Mouse (Mus musculus) ES-Bruce4 (cell line): Measurements from ENCODE around the gene Bsdc1. TPM values are rescaled to one million over a fixed set of nuclear protein-coding genes. Genes with fewer than 3 reads are reported as not detected.
A peak's percentile ranks its signal among the peaks of the same experiment; 100 is the strongest.

Experiments
- H3K27ac ChIP-seq: 2 replicates; pipeline ENCODE4 v1.5.1; 2012; ENCODE audit warnings: low read length, inconsistent platforms; ENCODE audit not compliant: insufficient read depth
- H3K27me3 ChIP-seq: 2 replicates; pipeline ENCODE4 v1.6.1; 2012; ENCODE audit warnings: mild to moderate bottlenecking, low read length, inconsistent platforms; ENCODE audit not compliant: control insufficient read depth, poor library complexity, insufficient read depth, severe bottlenecking
- H3K36me3 ChIP-seq: 2 replicates; pipeline ENCODE4 v1.6.1; 2012; ENCODE audit warnings: inconsistent platforms, mild to moderate bottlenecking, low read length, moderate library complexity; ENCODE audit not compliant: control insufficient read depth, poor library complexity, insufficient read depth, severe bottlenecking
- H3K4me1 ChIP-seq: one replicate; pipeline ENCODE4 v1.8.1; 2011; ENCODE audit warnings: low read length; ENCODE audit not compliant: control insufficient read depth, insufficient read depth
- H3K4me3 ChIP-seq: 2 replicates; pipeline ENCODE4 v1.5.1; 2011; ENCODE audit warnings: low read depth, mild to moderate bottlenecking, low read length
- H3K9ac ChIP-seq: 2 replicates; pipeline ENCODE4 v1.6.1; 2012; ENCODE audit warnings: low read depth, mild to moderate bottlenecking, inconsistent platforms; ENCODE audit not compliant: poor library complexity, severe bottlenecking
- H3K9me3 ChIP-seq: replicated peaks from 2 replicates; pipeline ENCODE4 v1.6.1; 2012; ENCODE audit warnings: mild to moderate bottlenecking, low read length, inconsistent platforms; ENCODE audit not compliant: control insufficient read depth, poor library complexity, insufficient read depth, severe bottlenecking
- CTCF ChIP-seq: IDR thresholded peaks from one replicate; pipeline ENCODE4 v1.8.1; 2011; ENCODE audit warnings: low read depth, low read length
- EP300 ChIP-seq: IDR thresholded peaks from 2 replicates; pipeline ENCODE4 v1.6.1; 2011; ENCODE audit warnings: low read depth, low read length; ENCODE audit not compliant: insufficient read depth
- POLR2A ChIP-seq: IDR thresholded peaks from one replicate; pipeline ENCODE4 v1.8.1; 2011; ENCODE audit warnings: low read length; ENCODE audit not compliant: insufficient read depth
- polyA plus RNA-seq: library from polyadenylated mRNA; stranded (reverse); fragments of >200 nt; gene quantifications from 2 replicates; pipeline ENCODE4 v1.2.4, GENCODE M21; 2011; ENCODE audit warnings: low read depth; ENCODE audit not compliant: missing spikeins, insufficient read depth, insufficient read length

The Bsdc1 gene
- polyA plus RNA-seq, 1 experiment: 31.6 TPM

DNA sequence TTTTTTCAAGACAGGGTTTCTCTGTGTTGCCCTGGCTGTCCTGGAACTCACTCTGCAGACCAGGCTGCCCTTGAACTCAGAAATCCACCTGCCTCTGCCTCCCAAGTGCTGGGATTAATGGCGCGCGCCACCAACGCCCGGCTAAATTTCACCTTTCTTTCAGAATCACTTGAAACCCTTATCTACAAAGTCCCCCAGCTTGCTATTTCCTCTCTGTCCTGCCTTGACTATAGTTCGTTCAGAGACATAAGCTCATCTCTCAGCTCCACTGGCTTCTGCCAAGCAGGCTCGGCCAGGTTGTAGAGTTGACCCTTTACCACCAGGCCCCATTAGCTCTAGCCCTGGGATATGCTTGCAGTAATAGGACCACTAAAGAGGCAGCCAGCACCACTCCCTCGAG, 14.0 kb upstream of the Bsdc1 start:
- no peak overlapping the region for H3K9ac ChIP-seq
- H3K27me3 ChIP-seq: no peaks in the 10 kb centered on the region
- H3K9me3 ChIP-seq: no peaks in the 10 kb centered on the region
- no peak overlapping the region for H3K27ac ChIP-seq
- H3K4me1 ChIP-seq: no peaks in the 10 kb centered on the region
- no peaks in the 10 kb centered on the region for H3K36me3 ChIP-seq
- H3K4me3 ChIP-seq: no peak overlapping the region
- TF ChIP-seq CTCF (no peak), POLR2A (no peak), EP300 (no peak)

DNA sequence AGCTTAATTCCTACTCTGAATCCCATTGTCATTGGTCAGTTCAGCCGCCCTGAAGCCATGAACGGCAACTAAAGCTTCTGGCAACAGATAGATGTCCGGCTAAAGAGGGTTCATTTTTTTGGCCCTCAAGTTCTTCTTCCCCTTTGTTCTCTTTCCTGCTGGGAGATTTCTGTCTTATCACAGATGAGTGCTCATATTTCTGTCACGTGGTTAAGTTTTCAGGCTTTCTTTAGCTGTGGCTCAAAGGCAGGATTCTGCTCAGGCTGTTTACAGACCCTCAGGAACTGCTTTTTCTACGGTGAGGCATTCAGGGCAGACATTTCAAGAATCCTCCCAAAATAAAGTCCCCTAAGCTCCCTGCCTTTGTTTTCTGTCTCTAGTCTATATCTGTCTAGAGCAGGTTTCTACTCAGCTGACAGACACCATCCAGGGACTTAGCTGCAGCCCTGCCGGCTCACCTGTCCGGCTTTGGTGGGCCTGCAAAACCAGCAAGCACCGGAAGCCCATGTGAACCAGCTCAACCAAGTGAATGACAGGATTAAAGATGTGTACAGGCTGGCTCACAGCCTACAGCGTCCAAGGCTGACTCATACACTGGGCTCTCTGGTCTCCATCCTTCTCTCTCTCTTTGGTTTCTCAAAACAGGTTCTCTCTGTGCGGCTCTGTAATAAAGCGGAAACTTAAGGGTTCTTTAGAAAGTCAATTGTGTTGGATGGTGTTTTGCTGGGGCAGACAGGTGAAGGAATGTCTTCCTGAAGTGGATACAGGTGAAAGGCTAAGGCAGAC, 13.4 kb upstream of the Bsdc1 start:
- Histone ChIP-seq H3K4me3 (no peak overlapping the region), H3K36me3 (no peaks in the 10 kb centered on the region), H3K9me3 (no peaks in the 10 kb centered on the region), H3K27ac (no peak overlapping the region), H3K9ac (no peak overlapping the region), H3K27me3 (no peaks in the 10 kb centered on the region), H3K4me1 (no peaks in the 10 kb centered on the region)
- TF ChIP-seq EP300: no peak
- TF ChIP-seq CTCF: no peak
- TF ChIP-seq POLR2A: no peak

DNA sequence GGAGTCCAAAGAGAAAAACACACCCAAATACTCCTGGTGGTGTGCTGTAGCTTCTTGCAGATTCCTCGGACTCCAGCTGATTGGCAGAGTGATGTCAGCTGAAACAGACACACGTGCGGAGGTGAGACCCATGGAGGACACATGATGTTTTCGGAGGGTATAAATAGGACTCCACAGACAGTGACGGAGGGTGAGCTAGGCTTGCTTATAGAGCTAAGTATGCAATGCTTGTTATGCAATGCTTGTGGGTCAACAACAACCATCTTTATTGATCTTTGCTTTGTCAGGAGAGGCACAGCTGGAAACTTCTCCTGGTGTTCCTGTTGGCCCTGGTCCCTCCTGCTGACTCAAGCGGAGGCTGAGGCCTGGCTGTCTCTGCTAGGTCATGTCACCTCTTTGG, 12.7 kb upstream of the Bsdc1 start:
- Histone ChIP-seq H3K4me1 (no peaks in the 10 kb centered on the region), H3K9ac (no peak overlapping the region), H3K27ac (no peak overlapping the region), H3K27me3 (no peaks in the 10 kb centered on the region), H3K36me3 (no peaks in the 10 kb centered on the region), H3K9me3 (no peaks in the 10 kb centered on the region), H3K4me3 (no peak overlapping the region)
- TF ChIP-seq EP300: no peak
- TF ChIP-seq POLR2A: no peak
- no peak for TF ChIP-seq CTCF

DNA sequence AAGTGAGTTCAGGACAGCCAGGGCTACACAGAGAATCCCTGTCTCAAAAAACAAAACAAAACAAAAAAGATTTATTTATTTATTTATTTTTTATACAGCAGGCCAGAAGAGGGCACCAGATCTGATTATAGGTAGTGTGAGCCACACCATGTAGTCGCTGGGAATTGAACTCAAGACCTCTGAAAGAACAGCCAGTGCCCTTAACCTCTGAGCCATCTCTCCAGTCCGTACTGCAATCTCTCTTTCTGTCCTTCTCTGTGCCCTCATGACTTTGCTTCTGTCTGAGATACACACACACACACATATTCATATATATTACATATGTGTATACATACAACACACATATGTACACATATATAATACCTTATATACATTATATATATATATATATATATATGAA, 10.5 kb upstream of the Bsdc1 start:
- H3K4me1 ChIP-seq: no peaks in the 10 kb centered on the region
- no peaks in the 10 kb centered on the region for H3K9me3 ChIP-seq
- no peak overlapping the region for H3K9ac ChIP-seq
- no peak overlapping the region for H3K4me3 ChIP-seq
- TF ChIP-seq POLR2A: no peak
- no peak for TF ChIP-seq EP300
- TF ChIP-seq CTCF: no peak
- H3K27me3 ChIP-seq: no peaks in the 10 kb centered on the region
- no peak overlapping the region for H3K27ac ChIP-seq
- H3K36me3 ChIP-seq: no peaks in the 10 kb centered on the region

DNA sequence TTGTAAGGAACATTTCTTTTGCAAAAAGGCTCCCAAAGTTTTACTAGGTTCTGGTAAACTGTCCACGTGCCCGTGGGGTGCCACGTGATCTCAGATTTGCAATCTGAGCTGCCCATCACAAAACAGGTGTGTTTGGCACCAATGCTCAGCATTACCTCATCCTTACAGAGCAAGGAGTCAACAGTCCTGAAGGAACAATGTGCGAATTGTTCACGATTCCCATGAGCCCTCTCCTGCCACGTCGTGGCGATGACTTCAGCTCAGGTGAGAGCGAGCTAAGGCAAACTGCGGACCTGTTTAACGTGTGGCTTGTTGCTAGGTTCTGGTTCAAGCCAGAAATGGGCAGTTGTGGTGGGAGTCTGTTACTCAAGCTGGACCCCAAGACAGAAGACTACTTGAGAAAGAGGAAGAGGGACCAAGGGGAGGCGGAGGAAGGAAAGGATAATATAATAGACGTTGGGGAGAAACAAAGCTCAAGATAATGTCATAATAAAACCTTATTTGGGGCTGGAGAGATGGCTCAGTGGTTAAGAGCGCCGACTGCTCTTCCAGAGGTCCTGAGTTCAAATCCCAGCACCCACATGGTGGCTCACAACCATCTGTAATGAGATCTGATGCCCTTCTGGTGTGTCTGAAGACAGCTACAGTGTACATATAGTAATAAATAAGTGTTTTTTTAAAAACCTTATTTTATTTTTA, 9.8 kb upstream of the Bsdc1 start:
- no peaks in the 10 kb centered on the region for H3K36me3 ChIP-seq
- no peak overlapping the region for H3K9ac ChIP-seq
- H3K9me3 ChIP-seq: no peaks in the 10 kb centered on the region
- no peak overlapping the region for H3K27ac ChIP-seq
- H3K4me3 ChIP-seq: no peak overlapping the region
- H3K27me3 ChIP-seq: no peaks in the 10 kb centered on the region
- H3K4me1 ChIP-seq: no peaks in the 10 kb centered on the region
- TF ChIP-seq EP300: no peak
- TF ChIP-seq POLR2A: no peak
- no peak for TF ChIP-seq CTCF

DNA sequence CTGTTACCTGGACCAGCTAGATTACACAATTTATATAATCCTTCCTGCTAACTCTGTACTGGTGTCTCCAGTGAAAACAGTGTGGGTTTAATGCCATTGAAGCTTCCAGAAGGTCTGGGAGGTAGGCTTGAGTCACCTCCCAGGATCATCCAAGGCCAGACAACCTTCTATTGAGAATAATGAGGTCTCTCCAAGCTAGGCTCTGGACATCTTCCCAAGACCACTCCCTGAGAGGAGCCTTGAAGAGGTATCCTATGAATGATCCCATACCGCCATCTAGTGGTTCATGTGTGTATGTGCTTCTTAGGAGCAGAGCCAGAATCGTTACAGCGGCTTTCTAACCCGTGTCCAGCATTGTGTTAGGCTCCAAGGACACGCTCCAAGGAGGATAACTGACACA, 6.1 kb upstream of the Bsdc1 start:
- Histone ChIP-seq H3K4me1 (no peaks in the 10 kb centered on the region), H3K9ac (no peak overlapping the region), H3K27ac (no peak overlapping the region), H3K36me3 (no peaks in the 10 kb centered on the region), H3K4me3 (no peak overlapping the region), H3K27me3 (no peaks in the 10 kb centered on the region), H3K9me3 (no peaks in the 10 kb centered on the region)
- TF ChIP-seq EP300 (no peak), CTCF (peak; percentile 40), POLR2A (no peak)
